Mouse (Mus musculus): ENCODE measurements around the gene Adamtsl2. TPM values are rescaled to one million over a fixed set of nuclear protein-coding genes. Genes with fewer than 3 reads are reported as not detected.
A peak's percentile ranks its signal among the peaks of the same experiment; 100 is the strongest.

Adamtsl2 gene
- polyA plus RNA-seq, 1 experiment from 2014 or later = 2.5 TPM

DNA sequence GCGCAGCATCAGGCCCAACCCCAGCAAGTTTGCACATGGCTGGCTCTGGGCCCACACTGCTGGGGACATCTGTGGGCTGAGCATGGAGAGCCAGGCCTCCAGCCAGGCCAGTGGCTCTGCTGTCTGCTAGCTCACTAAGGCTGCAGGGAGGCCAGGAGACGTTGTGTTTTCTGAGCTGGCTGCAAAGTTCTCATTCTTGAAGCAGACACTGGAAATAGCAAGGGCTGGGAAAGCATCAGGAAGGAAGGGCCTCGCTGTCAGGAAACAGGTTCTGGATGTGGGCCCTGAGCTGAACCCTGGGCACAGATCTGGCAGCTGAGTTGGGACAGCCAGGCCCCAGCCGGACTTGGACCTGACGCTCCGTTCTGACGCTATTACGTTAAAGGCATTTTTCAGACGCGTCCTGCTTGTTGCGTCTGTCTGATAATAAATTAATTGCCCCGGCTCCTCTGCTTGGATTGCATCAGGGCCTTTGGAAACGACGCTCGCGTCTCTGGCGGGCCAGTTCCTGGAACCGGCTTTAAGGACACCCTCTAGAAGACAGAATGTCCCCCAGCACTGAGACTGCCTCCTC, 9.0 kb downstream of the Adamtsl2 start:
- no peaks in the 10 kb centered on the region for H3K27me3 ChIP-seq (ENCODE audit: control insufficient read depth, insufficient read depth, low read length)
- no peaks in the 10 kb centered on the region for H3K9me3 ChIP-seq (replicated peaks; ENCODE audit: control insufficient read depth, low read length)
- 79% methylated on average over 18 of the region's 18 CpGs for WGBS
- H3K4me1 ChIP-seq (ENCODE audit: control insufficient read depth, insufficient read depth, low read length) = no peaks in the 10 kb centered on the region
- no peak overlapping the region for H3K4me3 ChIP-seq (ENCODE audit: low read depth, low read length)
- DNase-seq (ENCODE audit: low spot score) = no peak
- H3K4me2 ChIP-seq (ENCODE audit: low read depth, low read length) = no peak overlapping the region
- H3K9ac ChIP-seq (replicated peaks; ENCODE audit: low read length) = no peak overlapping the region
- H3K36me3 ChIP-seq (replicated peaks; ENCODE audit: control insufficient read depth, insufficient read depth, low read depth, low read length) = no peaks in the 10 kb centered on the region
- ATAC-seq (replicated peaks; ENCODE audit: insufficient number of reproducible peaks, low FRiP score, low TSS enrichment, low read depth) = no peak
- no peak overlapping the region for H3K27ac ChIP-seq (replicated peaks; ENCODE audit: low read depth, low read length)

DNA sequence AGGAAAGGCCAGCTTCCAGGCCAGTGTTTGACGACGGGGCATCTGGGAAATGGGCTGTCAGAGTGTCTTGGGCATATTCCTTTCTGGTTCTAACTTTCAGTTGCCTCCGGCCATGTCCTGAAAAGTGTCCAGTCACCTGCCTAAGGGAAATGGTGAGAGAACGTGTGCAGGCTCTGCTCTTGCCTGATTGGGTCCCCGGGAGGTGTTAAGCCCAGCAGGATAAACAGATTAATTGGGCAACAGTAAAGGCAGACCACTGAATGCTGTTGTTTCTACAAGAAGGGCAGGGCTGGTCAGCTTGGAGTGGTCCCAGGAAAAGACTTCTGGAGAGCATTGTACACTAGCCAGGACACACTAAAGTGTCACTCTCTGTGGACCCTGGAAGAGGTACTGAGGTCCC, 9.5 kb downstream of the Adamtsl2 start:
- no peak for ATAC-seq (replicated peaks; ENCODE audit: insufficient number of reproducible peaks, low FRiP score, low TSS enrichment, low read depth)
- no peak overlapping the region for H3K27ac ChIP-seq (replicated peaks; ENCODE audit: low read depth, low read length)

DNA sequence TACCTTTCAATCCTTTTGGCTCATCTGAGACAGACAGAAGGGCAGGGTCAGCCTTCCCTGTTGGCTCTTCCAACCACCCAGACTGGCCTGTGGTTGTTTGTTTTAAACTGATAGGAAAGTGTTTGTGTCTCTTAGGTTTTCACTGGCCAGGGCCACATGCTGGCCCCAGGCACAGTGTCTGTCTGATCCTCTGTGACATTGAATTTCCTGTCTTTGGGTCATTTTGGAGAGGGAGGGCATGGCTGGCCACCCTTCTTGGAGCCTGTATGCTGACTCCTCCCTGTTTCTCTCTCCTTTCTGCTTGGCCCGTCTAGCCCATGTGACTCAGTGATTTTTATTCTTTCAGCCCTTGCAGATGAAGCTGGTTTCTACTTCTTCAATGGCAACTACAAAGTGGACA, 10.1 kb downstream of the Adamtsl2 start:
- Histone ChIP-seq H3K36me3 (replicated peaks; ENCODE audit: control insufficient read depth, insufficient read depth, low read depth, low read length) (no peaks in the 10 kb centered on the region), H3K27me3 (ENCODE audit: control insufficient read depth, insufficient read depth, low read length) (no peaks in the 10 kb centered on the region), H3K4me1 (ENCODE audit: control insufficient read depth, insufficient read depth, low read length) (no peaks in the 10 kb centered on the region), H3K4me3 (ENCODE audit: low read depth, low read length) (no peak overlapping the region), H3K27ac (replicated peaks; ENCODE audit: low read depth, low read length) (no peak overlapping the region), H3K9ac (replicated peaks; ENCODE audit: low read length) (no peak overlapping the region), H3K4me2 (ENCODE audit: low read depth, low read length) (no peak overlapping the region), H3K9me3 (replicated peaks; ENCODE audit: control insufficient read depth, low read length) (no peaks in the 10 kb centered on the region)
- 58% methylated on average over 1 of the region's 1 CpGs for WGBS
- DNase-seq (ENCODE audit: low spot score) (no peak), ATAC-seq (replicated peaks; ENCODE audit: insufficient number of reproducible peaks, low FRiP score, low TSS enrichment, low read depth) (no peak)

More for the DNA sequence above, 9.5 kb downstream of the Adamtsl2 start:
- Histone ChIP-seq H3K36me3 (replicated peaks; ENCODE audit: control insufficient read depth, insufficient read depth, low read depth, low read length) (no peaks in the 10 kb centered on the region), H3K4me2 (ENCODE audit: low read depth, low read length) (no peak overlapping the region), H3K27me3 (ENCODE audit: control insufficient read depth, insufficient read depth, low read length) (no peaks in the 10 kb centered on the region), H3K4me1 (ENCODE audit: control insufficient read depth, insufficient read depth, low read length) (no peaks in the 10 kb centered on the region), H3K4me3 (ENCODE audit: low read depth, low read length) (no peak overlapping the region), H3K9ac (replicated peaks; ENCODE audit: low read length) (no peak overlapping the region), H3K9me3 (replicated peaks; ENCODE audit: control insufficient read depth, low read length) (no peaks in the 10 kb centered on the region)
- WGBS = 74% methylated on average over 5 of the region's 5 CpGs
- no peak for DNase-seq (ENCODE audit: low spot score)

DNA sequence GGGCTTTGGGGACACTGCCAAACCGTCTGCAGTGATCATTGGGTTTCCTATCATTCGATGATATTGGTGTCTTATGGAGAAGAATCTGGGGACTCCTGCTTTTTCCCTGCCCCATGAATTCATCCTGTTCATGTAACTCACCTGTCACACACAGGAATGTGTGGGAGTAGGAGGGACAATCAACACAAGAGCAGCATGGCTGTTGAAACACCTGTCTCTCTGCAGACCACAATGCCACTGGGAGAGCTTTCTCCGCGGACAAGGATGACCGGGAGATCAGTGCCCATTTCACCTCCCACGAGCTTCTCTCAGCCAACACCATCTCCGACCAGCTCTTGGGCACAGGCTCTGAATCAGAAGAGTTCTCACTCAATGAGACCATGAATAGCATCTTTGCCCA, 16.0 kb downstream of the Adamtsl2 start:
- no peak for DNase-seq (ENCODE audit: low spot score)
- Histone ChIP-seq H3K4me1 (ENCODE audit: control insufficient read depth, insufficient read depth, low read length) (no peaks in the 10 kb centered on the region), H3K4me2 (ENCODE audit: low read depth, low read length) (no peak overlapping the region), H3K27ac (replicated peaks; ENCODE audit: low read depth, low read length) (no peak overlapping the region), H3K9ac (replicated peaks; ENCODE audit: low read length) (no peak overlapping the region), H3K36me3 (replicated peaks; ENCODE audit: control insufficient read depth, insufficient read depth, low read depth, low read length) (no peaks in the 10 kb centered on the region), H3K27me3 (ENCODE audit: control insufficient read depth, insufficient read depth, low read length) (no peaks in the 10 kb centered on the region), H3K9me3 (replicated peaks; ENCODE audit: control insufficient read depth, low read length) (no peaks in the 10 kb centered on the region), H3K4me3 (ENCODE audit: low read depth, low read length) (no peak overlapping the region)
- ATAC-seq (replicated peaks; ENCODE audit: insufficient number of reproducible peaks, low FRiP score, low TSS enrichment, low read depth) = no peak
- 96% methylated on average over 7 of the region's 7 CpGs for WGBS

DNA sequence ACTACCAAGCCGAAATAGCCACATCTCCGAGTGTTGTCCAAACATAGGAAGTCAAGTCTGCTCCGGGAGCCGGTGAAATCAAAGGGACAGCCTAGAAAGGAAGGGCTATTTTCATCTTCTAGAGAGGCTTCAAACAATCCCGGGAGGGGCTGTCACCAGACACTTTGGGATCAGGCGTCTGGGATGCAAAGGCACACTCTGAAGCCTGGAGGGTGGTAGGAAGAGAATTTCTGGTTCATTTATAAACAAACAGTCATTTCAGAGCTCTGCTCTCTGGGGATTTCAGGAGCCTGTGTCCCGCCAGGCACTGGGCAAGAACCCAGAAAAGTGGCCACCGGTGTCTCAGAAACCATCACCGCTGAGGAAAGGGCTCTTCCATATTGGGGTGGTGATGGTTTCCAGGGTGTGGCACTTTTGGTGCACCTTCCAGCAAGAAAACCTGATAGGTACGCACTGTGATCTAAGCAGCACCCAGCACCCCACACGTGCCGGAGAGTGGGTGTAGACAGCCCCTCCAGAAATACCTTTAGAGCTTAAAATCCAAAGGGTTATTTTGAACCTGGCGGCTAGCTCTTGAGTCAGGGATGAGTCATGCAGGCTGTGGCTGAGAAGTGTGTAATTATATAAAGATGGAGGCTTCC, 17.3 kb downstream of the Adamtsl2 start:
- ATAC-seq (replicated peaks; ENCODE audit: insufficient number of reproducible peaks, low FRiP score, low TSS enrichment, low read depth) (no peak), DNase-seq (ENCODE audit: low spot score) (no peak)
- no peaks in the 10 kb centered on the region for H3K36me3 ChIP-seq (replicated peaks; ENCODE audit: control insufficient read depth, insufficient read depth, low read depth, low read length)
- H3K9ac ChIP-seq (replicated peaks; ENCODE audit: low read length) = no peak overlapping the region
- H3K27ac ChIP-seq (replicated peaks; ENCODE audit: low read depth, low read length) = no peak overlapping the region
- WGBS = 56% methylated on average over 13 of the region's 13 CpGs
- no peaks in the 10 kb centered on the region for H3K4me1 ChIP-seq (ENCODE audit: control insufficient read depth, insufficient read depth, low read length)
- no peaks in the 10 kb centered on the region for H3K9me3 ChIP-seq (replicated peaks; ENCODE audit: control insufficient read depth, low read length)
- no peak overlapping the region for H3K4me2 ChIP-seq (ENCODE audit: low read depth, low read length)
- H3K27me3 ChIP-seq (ENCODE audit: control insufficient read depth, insufficient read depth, low read length) = no peaks in the 10 kb centered on the region
- no peak overlapping the region for H3K4me3 ChIP-seq (ENCODE audit: low read depth, low read length)

DNA sequence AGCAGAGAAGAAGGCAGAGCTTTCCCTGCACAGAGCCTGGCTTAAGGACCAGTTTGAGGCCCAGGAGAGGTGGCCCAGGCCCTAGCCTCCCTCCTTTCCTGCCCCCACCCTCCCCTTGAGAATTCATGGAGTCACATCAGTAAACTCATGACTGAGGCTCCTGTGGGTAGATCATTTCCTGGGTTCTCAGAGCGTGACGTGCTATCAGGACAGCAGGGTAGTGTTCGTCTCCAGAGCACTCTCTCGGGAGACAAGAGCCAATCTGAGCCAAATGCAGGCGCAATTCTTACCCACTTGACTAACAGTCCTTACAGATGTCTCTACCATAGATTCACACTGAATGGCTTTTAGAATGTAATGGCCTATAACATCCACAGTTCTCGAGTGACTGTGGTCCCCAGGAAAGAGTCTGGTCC, 18.1 kb downstream of the Adamtsl2 start:
- WGBS = 63% methylated on average over 6 of the region's 6 CpGs
- Histone ChIP-seq H3K9me3 (replicated peaks; ENCODE audit: control insufficient read depth, low read length) (no peaks in the 10 kb centered on the region), H3K27me3 (ENCODE audit: control insufficient read depth, insufficient read depth, low read length) (no peaks in the 10 kb centered on the region), H3K9ac (replicated peaks; ENCODE audit: low read length) (no peak overlapping the region), H3K4me2 (ENCODE audit: low read depth, low read length) (no peak overlapping the region), H3K36me3 (replicated peaks; ENCODE audit: control insufficient read depth, insufficient read depth, low read depth, low read length) (no peaks in the 10 kb centered on the region), H3K27ac (replicated peaks; ENCODE audit: low read depth, low read length) (no peak overlapping the region), H3K4me1 (ENCODE audit: control insufficient read depth, insufficient read depth, low read length) (no peaks in the 10 kb centered on the region), H3K4me3 (ENCODE audit: low read depth, low read length) (no peak overlapping the region)
- DNase-seq (ENCODE audit: low spot score) (no peak), ATAC-seq (replicated peaks; ENCODE audit: insufficient number of reproducible peaks, low FRiP score, low TSS enrichment, low read depth) (no peak)

DNA sequence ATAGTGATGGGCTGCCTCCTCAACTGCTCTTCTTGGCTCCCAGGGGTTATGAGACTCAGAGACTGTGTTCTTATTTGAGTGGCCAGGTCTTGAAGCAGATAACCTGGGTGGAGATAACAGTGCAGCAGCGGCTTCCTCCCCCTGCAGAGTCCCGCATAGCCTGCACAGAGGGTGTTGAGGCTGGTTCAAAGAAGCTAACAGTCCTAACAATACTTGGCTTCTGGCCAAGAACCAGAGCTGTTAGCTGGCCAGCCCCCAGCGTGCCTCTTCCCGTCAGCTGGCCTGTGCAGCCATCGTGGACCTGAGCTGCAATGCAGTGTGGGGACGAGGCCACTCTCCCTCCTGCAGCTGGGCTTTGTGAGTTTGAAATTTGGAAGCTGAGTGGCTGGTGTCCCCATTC, 18.6 kb downstream of the Adamtsl2 start:
- DNase-seq (ENCODE audit: low spot score) (peak; percentile 54), ATAC-seq (replicated peaks; ENCODE audit: insufficient number of reproducible peaks, low FRiP score, low TSS enrichment, low read depth) (0 out of 2 replicates have a peak, but pooled peaks have one; percentile 41)
- WGBS = 34% methylated on average over 6 of the region's 6 CpGs
- Histone ChIP-seq H3K27me3 (ENCODE audit: control insufficient read depth, insufficient read depth, low read length) (no peaks in the 10 kb centered on the region), H3K4me3 (ENCODE audit: low read depth, low read length) (no peak overlapping the region), H3K4me2 (ENCODE audit: low read depth, low read length) (no peak overlapping the region), H3K27ac (replicated peaks; ENCODE audit: low read depth, low read length) (no peak overlapping the region), H3K36me3 (replicated peaks; ENCODE audit: control insufficient read depth, insufficient read depth, low read depth, low read length) (no peaks in the 10 kb centered on the region), H3K9ac (replicated peaks; ENCODE audit: low read length) (no peak overlapping the region), H3K9me3 (replicated peaks; ENCODE audit: control insufficient read depth, low read length) (no peaks in the 10 kb centered on the region), H3K4me1 (ENCODE audit: control insufficient read depth, insufficient read depth, low read length) (no peaks in the 10 kb centered on the region)

DNA sequence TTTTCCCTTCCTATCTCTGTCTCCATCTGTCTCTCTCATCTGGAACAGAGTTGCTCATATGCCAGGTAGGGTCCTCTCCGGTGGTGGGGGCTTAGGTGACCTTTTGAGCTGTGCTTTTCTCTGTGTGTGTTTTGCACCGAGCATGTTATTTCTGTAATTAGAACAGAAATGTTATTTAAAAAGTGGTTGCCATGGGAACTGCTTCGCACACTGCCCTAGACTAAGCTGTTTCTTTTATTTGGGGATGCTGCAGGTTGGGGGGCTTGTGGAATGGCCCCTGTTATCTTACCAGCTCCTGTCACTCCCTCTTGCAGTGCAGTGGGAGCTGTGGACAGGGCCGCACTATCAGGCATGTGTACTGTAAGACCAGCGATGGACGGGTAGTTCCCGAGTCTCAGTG, 24.4 kb downstream of the Adamtsl2 start:
- H3K36me3 ChIP-seq (replicated peaks; ENCODE audit: control insufficient read depth, insufficient read depth, low read depth, low read length) = no peaks in the 10 kb centered on the region
- no peak overlapping the region for H3K27ac ChIP-seq (replicated peaks; ENCODE audit: low read depth, low read length)
- no peaks in the 10 kb centered on the region for H3K9me3 ChIP-seq (replicated peaks; ENCODE audit: control insufficient read depth, low read length)
- H3K27me3 ChIP-seq (ENCODE audit: control insufficient read depth, insufficient read depth, low read length) = no peaks in the 10 kb centered on the region
- H3K4me1 ChIP-seq (ENCODE audit: control insufficient read depth, insufficient read depth, low read length) = no peaks in the 10 kb centered on the region
- ATAC-seq (replicated peaks; ENCODE audit: insufficient number of reproducible peaks, low FRiP score, low TSS enrichment, low read depth) = no peak
- 64% methylated on average over 7 of the region's 7 CpGs for WGBS
- H3K4me3 ChIP-seq (ENCODE audit: low read depth, low read length) = no peak overlapping the region
- H3K9ac ChIP-seq (replicated peaks; ENCODE audit: low read length) = no peak overlapping the region
- DNase-seq (ENCODE audit: low spot score) = no peak
- no peak overlapping the region for H3K4me2 ChIP-seq (ENCODE audit: low read depth, low read length)
